Mouse (Mus musculus): Measurements from ENCODE around the gene Sla2.
"Not testable (repeated sequence)": the region's sequence is repeated elsewhere in the genome, so short reads cannot be mapped to it uniquely, and the experiment has no call there.

Sla2 gene

DNA sequence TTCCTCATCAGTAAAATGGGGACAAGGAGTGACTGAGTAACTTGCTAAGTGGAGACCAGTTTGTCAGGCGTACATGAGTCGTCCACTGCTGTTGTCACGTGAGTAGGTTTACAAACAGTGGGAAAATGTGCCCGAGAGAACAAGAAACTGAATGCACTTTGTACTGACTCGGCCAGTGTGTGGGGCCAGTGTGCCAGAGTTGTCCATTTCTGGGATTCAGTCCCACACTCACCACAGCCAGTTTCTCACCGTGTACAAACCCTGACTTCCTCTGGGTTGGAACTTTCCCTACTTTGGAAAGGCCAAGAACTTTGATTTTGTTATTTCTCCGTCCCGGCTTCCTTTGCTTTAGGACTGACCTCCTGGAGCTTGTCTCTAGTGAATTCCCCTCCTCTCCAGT lies 18.0 kb downstream of the Sla2 start:
- no peak for DNase-seq (ENCODE audit: low spot score in 2 of 2)

DNA sequence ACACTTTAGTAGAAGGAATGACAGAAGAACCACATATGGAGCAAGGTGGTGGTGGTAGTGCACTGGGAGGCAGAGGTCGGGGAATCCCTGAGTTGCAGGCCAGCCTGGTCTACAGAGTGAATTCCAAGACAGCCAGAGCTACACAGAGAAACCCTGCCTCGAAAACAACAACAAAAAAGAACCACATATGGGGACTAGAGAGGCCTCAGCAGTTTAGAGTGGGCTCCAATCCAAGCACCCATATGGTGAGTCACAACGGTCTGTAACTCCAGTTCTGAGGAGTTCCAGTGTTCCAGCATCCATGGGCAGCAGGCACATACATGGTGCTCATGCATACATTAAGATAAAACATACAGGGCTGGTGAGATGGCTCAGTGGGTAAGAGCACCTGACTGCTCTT lies 22.5 kb downstream of the Sla2 start:
- no peak for DNase-seq (ENCODE audit: low spot score in 2 of 2)

DNA sequence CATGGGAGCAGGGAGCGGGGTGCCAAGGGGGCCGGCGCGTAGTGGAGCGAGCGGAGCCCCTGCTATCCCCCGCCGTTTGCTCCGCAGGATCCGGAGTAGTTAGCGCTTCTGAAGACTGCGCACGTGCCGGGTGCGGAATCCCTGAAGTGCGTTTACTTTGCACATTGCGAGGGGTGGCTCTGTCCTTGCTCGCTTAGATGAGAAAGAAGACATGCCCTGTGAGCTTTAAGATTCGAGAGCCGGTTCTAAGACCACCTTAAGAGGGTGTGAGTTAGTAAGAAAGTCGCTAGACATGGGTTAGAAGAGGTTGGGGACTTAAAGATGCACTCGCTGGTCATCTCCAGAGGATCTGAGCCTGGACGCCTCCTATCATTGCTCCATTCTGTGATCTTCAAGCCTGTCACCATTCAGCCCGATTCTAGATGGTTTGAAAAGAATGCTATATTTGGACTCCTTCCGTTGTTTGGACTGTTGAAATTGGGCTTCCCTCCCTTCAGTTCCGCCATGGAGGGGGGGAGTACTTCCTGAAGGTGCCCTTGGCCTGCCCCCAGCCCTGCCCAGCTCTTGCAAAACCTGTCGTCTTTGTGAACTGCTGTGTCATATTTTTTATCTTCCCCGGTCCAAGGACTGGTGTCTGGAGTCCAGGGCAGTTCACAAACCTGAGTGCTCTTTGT lies 23.4 kb downstream of the Sla2 start:
- DNase-seq (ENCODE audit: low spot score in 2 of 2) = no peak

DNA sequence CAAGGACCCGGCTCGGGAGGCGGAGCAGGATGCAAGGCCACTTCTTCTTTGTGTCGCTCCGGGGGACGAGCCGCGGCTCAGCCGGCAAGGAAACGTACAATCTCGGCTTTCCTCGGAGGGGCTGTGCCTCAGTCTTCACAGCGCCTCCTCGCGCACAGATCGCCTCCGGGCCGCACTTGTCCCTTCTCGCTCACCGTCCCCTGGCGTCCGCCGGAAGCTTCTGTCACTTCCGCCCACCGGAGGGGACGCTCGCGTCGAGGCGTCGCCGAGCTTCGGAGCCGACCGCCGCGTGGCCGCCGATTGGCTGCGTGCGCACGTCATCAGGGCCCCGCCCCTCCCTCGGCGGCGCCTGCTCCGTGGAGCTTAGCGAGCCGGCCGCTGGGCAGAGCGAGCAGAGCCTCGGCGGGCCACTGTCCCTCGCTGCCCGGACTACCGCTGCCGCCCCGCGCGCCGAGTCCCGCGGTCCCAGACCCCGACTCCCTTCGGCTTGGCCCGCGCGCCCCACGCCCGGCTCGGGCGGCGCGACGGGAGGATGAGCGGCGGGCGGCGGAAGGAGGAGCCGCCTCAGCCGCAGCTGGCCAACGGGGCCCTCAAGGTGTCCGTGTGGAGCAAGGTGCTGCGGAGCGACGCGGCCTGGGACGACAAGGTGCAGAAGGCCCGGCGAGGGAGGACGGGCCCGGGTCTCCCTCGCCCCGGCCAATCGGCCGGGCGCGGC lies 24.1 kb downstream of the Sla2 start, which contains the start of gene Rab5if:
TSS of gene Rab5if (plus strand) at position 357 of the 715 bp plus-strand sequence.
- peak; percentile 95 to 96 for DNase-seq (ENCODE audit: low spot score in 2 of 2)

DNA sequence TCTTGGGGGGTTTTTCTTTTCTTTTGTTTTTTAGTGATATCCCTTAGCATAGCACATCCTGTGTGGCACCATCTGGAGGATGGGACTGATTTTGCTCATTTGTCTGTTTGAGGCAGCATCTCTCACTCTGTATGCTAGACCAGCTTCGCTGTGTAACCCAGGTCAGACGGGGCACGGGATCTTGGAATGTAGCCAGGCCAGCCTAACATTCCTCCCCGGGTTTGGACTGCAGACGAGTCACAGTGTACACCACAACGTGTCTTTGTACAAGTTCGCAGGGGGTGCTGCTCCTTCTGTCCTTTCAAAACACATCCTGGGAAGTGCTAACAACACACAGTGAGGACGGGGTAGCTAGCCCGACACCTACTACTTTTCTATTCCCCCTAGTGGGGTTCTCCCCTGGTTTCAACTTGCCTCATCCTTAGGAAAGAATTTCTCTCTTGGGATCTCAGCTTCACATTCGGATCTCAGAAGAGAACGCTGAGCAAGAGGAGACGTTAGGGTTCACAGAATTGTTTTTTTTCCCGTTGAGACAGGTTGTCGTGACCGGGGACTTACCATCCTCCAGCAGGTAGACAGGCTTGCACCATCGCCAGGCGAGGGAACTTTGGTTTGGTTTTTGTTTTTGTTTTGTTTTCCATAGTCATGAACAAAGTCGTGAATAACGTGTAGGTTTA lies 24.8 kb downstream of the Sla2 start:
- no peak for DNase-seq (ENCODE audit: low spot score in 2 of 2)

DNA sequence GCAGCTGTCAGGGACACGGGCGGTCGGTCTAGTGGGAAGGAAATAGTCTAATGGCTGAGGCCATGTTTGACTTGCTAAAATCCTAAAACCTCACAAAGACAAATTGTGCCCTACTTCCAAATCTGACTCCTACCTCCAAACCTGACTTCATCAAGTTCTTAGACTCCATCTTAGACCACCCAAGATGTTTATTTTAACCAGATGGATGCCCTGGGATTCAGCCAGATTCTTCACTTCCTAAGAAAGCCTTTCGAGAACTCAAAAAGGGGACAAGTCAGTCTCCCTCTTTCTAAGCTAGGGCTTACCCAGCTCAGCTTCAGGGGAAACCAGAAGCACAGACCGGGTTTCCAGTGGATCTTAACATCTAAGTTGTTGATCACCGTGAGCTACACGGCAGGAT lies 28.3 kb downstream of the Sla2 start:
- DNase-seq (ENCODE audit: low spot score in 2 of 2) = no peak

DNA sequence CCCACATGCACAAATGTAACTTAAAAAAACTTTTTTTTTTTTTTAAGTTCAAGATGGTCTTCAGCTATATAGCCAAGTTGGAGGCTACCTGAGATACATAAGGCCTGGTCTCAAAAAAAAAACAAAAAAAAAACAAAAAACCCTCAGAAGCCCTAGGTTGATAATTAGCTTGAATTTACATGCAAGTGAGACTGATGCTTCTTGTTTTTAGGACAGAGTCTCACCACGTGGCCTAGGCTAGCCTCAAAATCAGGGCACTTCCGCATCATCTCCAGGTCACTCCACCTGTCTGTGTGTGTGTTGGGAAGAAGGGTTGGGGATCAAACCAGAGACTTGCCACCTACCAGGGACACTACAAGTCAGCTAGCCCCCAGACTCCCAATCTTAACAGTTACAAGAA lies 29.2 kb downstream of the Sla2 start, which contains the start of gene 4930518I15Rik:
TSS of gene 4930518I15Rik (minus strand) at position 112 of the 400 bp plus-strand sequence.
- DNase-seq (ENCODE audit: low spot score in 2 of 2) = no peak

DNA sequence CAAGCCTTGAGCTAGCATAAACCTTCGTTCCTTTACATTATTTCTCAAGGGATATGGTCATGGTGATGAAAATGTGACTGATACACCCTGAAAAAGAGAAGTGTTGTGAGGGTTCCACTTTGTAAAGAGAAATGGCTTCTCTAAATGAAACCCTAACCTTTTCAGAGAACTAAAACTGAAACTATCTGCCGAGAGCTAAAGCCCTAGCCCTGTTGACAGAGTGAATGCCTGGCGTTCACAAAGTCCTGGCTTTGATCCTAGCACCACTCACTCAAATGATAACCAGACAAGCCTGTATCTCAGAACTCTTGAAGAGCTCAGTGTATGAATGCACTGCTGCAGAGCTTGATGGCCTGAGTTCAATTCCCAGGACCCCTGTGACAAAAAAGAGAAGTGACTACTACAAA lies 29.6 kb downstream of the Sla2 start:
- DNase-seq (ENCODE audit: low spot score in 2 of 2) = no peak

DNA sequence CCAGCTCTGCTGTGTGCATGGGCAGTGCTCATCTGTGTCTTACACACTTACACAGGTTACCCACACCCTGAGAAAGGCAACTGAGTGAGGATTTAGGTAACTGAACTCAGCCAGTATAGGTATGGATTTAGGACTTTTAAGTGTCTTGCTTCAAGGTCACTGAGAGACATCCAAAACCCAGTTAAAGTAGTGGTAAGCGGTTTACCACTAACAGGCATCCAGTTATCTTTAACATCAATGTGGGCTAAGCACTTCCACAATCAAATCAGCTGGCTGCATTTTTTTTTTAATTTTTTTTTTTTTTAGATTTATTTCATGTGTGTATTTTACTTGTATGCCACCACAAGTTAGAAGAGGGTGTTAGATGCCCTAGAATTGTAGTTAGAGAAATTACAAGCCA lies 30.7 kb downstream of the Sla2 start:
- DNase-seq (ENCODE audit: low spot score in 2 of 2) = no peak

DNA sequence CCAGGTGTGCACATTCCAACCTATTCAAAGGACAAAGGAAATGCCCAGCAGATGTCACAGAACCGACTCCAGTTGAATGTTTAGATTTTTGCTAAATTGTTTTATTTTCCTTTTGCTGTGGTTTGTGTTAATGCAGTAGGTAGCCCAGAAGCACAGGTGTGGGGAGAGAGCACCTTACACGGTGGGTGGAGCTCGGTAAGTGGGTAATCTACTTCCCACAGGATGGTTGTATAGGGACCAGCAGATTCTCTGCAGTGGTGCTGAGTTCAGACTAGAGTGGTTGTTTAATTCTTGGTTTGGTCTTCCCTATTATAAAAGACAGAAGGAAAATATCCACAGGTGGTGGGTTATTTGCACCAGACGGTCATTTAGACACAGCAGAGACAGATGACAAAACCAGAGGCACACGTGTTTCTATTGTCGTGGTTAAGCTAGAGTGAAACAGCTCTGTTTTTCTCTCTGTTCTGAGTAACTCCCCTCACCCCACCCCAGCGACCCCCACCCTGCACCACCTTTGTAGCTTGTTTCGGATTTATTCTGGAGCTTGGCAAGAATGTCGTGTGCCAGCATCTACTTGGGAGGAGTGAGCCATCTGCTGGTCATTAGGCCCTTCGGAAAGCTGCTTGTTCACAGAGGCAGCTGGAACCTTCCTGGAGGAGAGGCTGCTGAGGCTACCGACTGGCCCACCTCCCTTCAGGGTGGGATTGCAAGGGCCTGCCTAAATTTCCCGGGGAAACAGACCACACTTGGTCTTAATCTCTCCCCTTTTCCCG lies 32.8 kb downstream of the Sla2 start:
- not testable (repeated sequence) for DNase-seq (ENCODE audit: low spot score in 2 of 2)

DNA sequence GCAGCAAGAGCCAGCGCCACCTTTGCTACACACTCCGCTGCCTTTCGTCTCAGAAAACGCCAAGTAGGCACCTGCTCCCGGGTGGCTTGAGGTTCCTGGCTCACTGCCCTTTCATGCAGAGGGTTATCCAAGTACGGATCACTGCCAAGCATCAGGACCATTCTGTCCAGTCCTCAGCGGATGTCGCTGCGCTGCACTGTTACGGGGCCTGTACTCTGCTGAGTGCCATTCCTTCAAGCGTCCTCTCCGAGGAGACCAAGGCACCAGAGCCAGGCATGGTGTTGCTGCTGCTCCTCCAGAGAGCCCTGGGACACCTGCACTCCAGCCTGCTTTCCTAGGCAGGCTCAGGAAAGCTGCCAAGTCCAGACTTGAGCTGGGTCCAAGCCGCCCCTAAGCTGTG lies 33.4 kb downstream of the Sla2 start:
- not testable (repeated sequence) for DNase-seq (ENCODE audit: low spot score in 2 of 2)

DNA sequence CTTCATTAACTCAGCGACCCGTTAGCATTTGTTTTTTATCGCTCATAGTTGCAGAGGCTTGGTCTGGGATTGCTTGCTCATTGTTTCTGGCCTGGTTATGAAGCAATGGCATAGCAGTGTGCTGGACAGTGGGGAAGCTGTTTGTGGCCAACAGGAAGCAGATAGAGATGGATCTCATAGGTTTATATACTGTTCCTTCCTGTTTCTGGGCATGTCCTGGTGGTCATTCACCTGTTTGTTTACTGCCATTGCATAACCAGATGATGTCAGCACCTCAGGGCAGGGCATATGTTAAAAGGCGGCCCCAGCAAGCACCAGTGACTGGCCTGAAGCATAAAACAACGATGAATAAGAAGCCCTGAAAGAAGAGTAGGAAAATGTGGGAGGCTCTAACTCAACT lies 36.5 kb downstream of the Sla2 start:
- no peak for DNase-seq (ENCODE audit: low spot score in 2 of 2)

DNA sequence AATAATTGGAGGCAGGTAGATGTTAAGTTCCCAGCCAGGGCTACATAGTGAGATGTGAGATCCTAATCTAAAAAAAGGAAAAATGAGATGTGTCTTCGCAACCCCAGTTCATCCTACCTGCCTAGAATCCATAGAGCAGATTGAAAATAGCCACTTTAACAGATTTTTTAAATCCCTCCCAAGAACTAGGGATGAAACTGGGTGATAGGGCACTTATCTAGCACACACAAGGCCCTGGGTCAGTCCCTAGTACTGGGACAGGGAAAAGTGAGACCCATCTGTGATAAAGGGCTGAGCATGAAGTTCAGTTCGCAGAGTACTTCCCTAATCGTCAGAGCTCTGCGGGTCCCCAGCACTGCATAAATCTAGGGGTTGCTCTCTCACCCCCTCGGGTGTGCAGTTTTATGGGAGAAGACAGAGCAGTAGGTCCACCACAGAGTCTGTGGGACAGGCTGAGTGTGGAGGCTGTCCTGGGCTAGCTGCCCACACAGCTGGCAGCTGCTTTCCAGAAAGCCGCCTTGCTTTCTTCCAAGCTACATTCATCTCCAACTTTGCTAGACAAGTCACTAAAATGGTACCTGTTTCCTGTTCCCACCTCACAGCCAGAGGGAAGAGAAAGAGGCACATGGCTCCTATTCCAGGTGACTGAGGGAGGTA lies 38.3 kb downstream of the Sla2 start:
- no peak for DNase-seq (ENCODE audit: low spot score in 2 of 2)

DNA sequence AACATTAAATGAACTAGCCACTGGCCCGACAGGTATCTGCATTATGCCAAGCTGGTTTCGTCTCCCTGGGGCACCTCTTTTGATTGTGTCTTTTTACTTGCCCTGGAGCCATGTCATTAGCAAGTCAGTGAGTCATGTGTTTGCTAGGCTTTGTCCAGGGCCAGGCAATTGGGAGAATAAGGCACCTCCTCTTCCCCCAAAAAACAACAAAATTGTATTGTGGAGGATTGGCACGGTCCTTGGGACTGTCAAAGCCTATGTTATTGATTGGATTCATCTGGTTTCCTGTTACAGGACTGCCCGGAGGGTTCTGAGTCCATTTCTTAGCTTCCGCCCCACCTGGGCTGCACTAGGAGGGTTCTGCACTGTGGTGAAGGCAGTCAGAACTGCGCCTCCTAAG lies 39.3 kb downstream of the Sla2 start:
- no peak for DNase-seq (ENCODE audit: low spot score in 2 of 2)

DNA sequence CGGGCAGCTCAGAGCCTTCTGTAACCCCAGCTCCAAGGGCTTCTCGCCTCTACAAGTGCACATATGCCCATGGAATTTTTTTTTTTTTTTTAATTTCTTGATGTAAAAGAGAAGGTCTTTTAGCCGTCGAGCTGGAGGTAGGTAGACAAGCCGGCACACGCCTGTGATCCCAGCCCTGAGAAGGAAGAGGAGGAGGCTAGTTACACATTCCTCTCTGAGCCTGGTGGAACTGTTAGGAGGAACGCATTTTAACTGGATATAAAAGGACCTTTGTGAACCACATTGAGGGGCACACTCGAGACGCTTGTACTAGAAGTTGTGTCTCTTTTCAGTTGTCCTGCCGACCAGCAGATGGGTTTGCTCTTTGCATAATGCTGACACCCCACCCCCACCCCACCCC lies 42.3 kb downstream of the Sla2 start:
- DNase-seq (ENCODE audit: low spot score in 2 of 2) = no peak

DNA sequence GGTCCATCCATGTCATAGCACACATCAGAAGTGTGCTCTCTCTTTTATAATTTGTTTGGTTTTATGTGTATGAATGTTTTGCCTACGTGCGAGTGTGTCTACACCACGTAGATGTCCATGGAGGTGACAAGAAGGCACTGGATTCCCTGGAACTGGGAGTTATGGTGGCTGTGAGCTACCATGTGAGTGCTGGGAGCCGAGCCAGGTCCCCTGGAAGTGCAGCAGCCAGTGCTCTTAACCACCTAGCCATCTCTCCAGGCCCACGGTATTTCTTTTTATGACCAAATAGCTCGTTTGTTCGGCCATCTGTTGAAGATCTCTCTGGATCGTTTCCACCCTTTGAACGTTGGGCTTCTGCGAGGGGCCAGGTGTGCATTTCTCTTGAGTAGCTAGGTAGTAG lies 43.7 kb downstream of the Sla2 start:
- no peak for DNase-seq (ENCODE audit: low spot score in 2 of 2)

DNA sequence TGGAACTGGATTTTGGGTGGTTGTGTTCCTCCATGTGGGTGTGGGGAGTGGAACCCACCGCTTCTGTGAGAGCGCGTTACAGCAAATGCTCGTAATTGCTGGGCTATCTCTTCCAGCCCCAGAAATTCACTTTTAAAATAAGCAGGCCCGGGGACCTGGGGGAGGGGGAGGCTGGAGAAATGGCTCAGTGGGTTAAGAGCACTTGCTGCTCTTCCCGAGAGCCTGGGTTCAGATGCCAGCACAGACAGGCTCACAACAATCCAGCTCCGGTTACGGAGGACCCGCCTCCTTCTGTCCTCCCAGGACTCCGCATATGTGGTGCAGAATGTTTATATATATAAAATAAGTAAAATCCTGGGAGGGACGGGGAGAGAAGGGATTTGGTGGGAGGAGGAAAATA lies 44.3 kb downstream of the Sla2 start:
- DNase-seq (ENCODE audit: low spot score in 2 of 2) = no peak

DNA sequence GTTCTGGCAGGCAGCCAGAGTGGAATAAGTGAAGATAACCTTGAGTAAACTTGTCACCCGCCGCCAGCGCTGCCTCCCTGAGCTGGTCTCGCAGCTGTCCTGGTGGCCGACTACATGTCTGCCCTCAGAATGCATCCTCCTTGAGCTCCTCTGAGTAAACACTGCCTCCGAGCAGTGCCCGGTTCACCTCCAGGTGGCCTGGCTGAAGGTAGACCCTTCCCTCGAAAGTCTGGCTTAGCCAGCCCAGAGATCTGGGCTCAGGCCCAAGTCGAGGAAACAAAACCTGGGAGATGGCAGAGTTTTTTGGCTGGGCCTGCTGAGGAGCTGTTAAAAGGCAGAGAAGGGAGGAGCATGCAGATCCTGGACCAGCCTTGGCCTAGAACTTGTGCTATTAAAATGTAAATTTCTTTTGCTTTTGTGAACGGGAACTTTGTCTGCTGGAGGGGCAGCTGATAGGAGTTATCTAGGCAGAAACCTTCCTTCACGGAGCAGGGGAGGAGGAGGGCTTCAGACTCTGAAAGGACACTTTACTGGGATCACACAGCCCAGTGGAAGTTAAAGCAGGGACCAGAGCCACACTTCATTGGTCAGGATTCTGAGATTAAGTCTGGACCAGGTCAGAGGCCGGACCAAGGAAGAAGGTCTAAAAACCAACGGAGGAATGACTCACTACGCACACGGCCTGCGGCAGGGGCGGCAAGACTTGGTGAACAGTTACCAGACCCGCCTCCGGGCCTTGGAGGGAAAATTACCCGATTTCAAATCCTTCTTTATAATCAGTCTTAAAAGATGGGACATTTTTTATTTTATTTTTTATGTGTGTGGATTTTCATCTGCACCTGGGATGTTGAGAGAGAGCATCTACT lies 44.9 kb downstream of the Sla2 start:
- DNase-seq (ENCODE audit: low spot score in 2 of 2) = no peak

DNA sequence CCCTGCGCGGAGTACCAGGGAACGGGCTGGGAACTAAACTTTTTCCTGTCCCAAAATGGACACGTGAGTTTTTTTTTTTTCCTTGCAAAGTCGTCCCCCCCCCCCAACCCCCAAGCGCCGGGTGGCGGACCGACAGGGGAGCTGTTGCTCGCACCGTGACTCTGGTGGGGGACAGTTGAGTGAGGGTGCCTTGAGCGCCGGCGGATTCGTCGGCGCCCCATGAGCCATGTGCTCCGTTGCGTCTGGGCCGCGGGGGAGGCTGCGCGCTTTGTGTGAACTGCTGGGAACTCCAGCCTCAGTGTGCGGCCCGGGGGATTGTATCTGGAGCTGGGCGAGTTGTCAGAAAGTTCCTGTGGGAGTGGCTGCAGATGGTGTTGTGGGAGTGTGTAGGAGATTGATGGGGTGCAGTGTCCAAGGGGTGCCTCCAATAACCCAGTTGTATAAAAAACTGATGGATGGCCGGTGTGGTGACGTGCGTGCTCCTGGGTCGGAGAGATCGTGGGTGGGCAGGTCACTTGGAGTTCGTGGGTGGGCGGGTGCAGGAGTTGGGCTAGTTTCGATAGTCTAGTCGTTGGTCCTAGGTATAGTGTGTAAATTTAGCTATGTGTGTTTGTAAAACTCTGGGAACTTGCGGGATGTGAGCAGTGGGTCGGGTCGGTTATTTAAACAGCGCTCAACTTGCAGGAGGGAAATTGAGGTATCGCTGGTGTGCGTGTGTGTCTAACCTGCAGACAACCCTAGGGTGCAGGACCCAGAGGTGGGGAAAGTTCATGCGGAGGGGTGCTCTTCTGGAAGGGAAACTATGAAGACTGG lies 45.8 kb downstream of the Sla2 start:
- DNase-seq (ENCODE audit: low spot score in 2 of 2) = peak; percentile 26 to 55
